Mouse (Mus musculus) adipocyte (in vitro differentiated cells): ENCODE measurements around the gene Zfp771.

ENCODE experiments used
- DNase-seq: peaks from one replicate; pipeline ENCODE4 v3.0.0-alpha.2; 2016; ENCODE audit warnings: low spot score

The Zfp771 gene

GRCm38 (mm10) chr7:127253821-127254769, 10.0 kb downstream of the Zfp771 start:
- DNase-seq, result peak; percentile 88

GRCm38 (mm10) chr7:127255008-127255407, 10.9 kb downstream of the Zfp771 start:
- no peak for DNase-seq

- DNase-seq, result no peak
These were observed 11.9 kb downstream of the Zfp771 start for GRCm38 (mm10) chr7:127255965-127256364.

- DNase-seq, result no peak
These were observed 12.4 kb downstream of the Zfp771 start for GRCm38 (mm10) chr7:127256518-127256917.

- no peak for DNase-seq
These were observed 15.3 kb downstream of the Zfp771 start for GRCm38 (mm10) chr7:127259186-127259905.

- DNase-seq, result peak; percentile 97
These were observed 16.4 kb downstream of the Zfp771 start, which contains the start of gene Dctpp1 for GRCm38 (mm10) chr7:127260309-127261111. Gene Dctpp1 (minus strand): TSS chr7:127260709.

GRCm38 (mm10) chr7:127262218-127262961, 18.3 kb downstream of the Zfp771 start:
- no peak for DNase-seq

GRCm38 (mm10) chr7:127263526-127263925, 19.5 kb downstream of the Zfp771 start:
- no peak for DNase-seq

GRCm38 (mm10) chr7:127270256-127270655, 26.2 kb downstream of the Zfp771 start:
- DNase-seq, result peak; percentile 66

GRCm38 (mm10) chr7:127270666-127271065, 26.6 kb downstream of the Zfp771 start:
- DNase-seq, result no peak

GRCm38 (mm10) chr7:127271093-127271492, 27.0 kb downstream of the Zfp771 start:
- DNase-seq, result no peak

- DNase-seq, result peak; percentile 31
These were observed 28.5 kb downstream of the Zfp771 start for GRCm38 (mm10) chr7:127272566-127272965.

GRCm38 (mm10) chr7:127273118-127273923, 29.2 kb downstream of the Zfp771 start:
- no peak for DNase-seq

- DNase-seq, result peak; percentile 86
These were observed 30.1 kb downstream of the Zfp771 start, which contains the start of gene Sephs2 for GRCm38 (mm10) chr7:127273925-127274789. Gene Sephs2 (minus strand): TSS chr7:127274055.

GRCm38 (mm10) chr7:127276519-127276961, 32.5 kb downstream of the Zfp771 start:
- DNase-seq, result no peak

- peak; percentile 24 for DNase-seq
These were observed 34.2 kb downstream of the Zfp771 start for GRCm38 (mm10) chr7:127278311-127278710.

- DNase-seq, result no peak
These were observed 36.0 kb downstream of the Zfp771 start for GRCm38 (mm10) chr7:127280092-127280491.

GRCm38 (mm10) chr7:127281114-127281513, 37.0 kb downstream of the Zfp771 start:
- DNase-seq, result no peak

GRCm38 (mm10) chr7:127282190-127282589, 38.1 kb downstream of the Zfp771 start:
- DNase-seq, result no peak
